Mouse (Mus musculus) layer of hippocampus, adult 9-11 months (tissue): ENCODE data around the gene Desi1.

ENCODE experiments used
- DNase-seq: peaks from one replicate; pipeline ENCODE4 v3.0.0; 2022

The Desi1 gene

GRCm38 (mm10) chr15:81964980-81965545 lies 68.6 kb downstream of the Desi1 start:
- no peak for DNase-seq

DNA sequence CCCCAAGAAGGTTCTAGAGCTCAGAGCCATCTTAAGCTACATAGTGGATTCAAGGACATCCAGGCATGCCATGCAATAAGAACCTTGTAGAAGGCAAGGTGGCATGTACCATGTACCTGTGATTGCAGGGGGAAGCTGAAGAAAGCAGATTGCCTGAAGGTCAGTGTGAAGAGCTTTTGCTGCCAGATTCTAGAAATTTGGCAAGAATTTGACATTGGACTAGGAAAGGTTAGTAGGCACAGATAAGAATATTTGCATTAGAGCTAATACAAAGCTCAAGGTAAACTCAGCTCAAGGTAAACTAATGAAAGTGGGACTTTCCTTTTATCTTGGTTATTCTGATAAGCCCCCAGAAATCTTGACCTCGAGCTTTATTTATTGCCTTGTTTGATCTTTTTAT lies 69.4 kb downstream of the Desi1 start:
- no peak for DNase-seq

DNA sequence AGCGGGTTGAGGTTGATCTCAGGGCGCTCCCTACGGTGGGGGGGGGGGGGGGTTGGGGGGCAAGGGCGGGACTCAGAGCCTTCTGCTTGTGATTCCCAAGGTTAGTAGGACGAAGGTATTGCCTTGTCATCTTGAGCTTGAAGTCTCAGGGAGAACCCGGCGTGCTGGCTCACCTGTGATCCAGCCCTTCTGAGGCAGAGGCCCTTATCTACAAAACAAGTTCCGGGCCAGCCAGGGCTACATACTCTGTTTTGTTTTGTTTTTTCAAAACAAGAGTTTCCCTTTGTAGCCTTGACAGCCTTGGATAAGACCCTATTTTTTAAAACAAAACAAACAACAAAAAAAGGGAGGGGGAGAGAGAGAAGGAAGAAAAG lies 72.6 kb downstream of the Desi1 start:
- no peak for DNase-seq

- peak; percentile 99 for DNase-seq
Observed at GRCm38 (mm10) chr15:81960171-81961077, 73.2 kb downstream of the Desi1 start, which contains the start of gene Pmm1. TSS of gene Pmm1 (minus strand) at chr15:81960930.

DNA sequence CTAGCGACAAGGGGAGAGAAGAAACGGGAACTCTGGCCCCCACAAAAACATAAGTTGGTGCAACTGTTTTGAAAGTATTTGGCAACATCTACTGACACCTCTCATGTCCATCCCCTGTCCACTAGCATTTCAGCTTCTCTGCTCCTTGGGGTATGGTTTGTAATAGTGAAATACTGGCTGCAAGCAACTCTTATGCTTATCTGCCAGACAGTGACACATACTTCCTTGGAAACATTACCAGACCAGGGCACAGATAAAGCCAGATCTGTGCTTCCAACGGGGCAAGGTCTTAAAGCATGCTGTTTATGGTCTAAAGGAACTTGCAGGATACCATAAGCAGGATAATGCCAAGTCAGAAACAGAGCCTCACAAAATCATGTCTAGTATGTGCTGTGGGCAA lies 74.8 kb downstream of the Desi1 start:
- no peak for DNase-seq

DNA sequence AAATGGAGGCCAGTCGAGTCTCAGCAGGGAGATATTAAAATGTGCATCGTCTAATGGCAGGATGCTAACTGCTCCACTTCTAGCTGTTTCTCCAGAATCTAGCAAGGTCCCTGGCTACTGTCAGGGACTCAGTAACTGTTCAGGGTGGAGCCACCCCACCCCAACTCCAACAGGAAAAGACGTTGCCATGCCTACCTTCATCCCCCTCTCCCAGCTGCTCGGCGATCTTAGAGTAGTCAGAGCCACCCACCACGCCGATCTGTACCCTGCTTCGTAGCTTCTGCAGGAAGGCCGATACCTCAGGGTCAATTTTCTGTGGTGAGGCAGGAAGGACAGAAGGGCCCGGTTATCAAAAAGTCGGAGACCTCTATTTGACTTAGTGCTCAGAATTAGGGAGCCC lies 76.1 kb downstream of the Desi1 start:
- DNase-seq = no peak

DNA sequence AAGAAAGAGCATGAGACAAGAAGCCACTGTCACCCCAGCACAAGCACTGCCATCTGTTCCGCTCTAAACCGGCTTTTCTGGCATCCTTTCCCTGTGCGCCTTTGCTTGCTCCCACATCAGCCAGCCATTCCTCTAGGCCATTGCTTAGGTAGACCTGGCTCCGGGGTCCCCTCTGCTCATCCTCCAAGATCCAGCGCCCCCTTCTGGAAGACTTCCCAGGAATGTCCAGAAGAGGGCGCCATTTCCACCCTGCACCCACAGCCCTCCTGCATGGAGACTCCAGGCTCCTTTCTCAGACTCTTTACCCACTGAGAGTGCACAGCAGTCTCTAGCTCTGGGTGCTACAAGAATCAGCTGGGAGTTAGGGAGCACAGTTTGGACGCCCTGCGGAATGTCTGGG lies 77.2 kb downstream of the Desi1 start:
- peak; percentile 54 for DNase-seq

GRCm38 (mm10) chr15:81955414-81955813 lies 78.2 kb downstream of the Desi1 start:
- no peak for DNase-seq

GRCm38 (mm10) chr15:81954716-81955115 lies 78.9 kb downstream of the Desi1 start:
- DNase-seq = no peak

- no peak for DNase-seq
Observed at GRCm38 (mm10) chr15:81954151-81954583, 79.5 kb downstream of the Desi1 start.

DNA sequence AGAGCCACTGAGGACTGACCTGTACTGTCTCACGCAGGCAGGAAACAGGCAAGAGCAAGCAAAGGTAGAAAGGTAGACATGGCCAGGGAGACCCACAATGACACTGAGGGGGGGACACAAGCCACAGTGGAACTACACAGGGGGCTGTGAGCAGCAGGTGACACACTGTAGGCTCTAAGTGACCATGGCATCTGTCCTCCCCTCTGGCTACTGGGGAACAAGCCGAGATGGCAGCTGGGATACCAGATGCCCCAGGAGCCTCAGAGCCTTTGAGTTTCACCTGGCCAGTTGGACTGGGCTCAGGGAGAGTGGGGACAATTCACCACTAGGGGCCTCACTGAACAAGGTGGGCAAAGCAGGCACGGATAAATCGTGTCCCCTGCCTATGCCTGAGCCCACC lies 81.4 kb downstream of the Desi1 start:
- no peak for DNase-seq

- DNase-seq = no peak
Observed at GRCm38 (mm10) chr15:81951159-81951558, 82.5 kb downstream of the Desi1 start.

DNA sequence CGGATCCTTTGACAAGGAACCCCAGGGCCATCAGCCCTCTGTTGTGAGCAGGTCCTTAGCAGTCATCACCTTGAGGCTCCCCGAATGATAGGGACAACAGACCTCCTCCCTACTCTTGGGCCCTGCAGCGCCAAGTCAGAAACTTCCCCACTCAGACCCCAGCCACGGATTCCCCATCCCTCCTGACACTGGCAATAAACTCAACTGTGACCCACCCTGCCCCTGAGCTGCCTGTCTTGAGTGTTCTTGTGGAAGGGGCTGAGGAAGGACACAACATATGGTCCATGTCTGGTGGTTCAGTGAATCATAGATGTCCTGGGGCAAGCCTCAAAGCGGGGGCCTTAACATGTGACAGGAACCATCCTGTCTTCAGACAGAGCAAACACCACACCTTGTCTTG lies 82.9 kb downstream of the Desi1 start:
- no peak for DNase-seq

GRCm38 (mm10) chr15:81949476-81950131 lies 84.1 kb downstream of the Desi1 start:
- no peak for DNase-seq

DNA sequence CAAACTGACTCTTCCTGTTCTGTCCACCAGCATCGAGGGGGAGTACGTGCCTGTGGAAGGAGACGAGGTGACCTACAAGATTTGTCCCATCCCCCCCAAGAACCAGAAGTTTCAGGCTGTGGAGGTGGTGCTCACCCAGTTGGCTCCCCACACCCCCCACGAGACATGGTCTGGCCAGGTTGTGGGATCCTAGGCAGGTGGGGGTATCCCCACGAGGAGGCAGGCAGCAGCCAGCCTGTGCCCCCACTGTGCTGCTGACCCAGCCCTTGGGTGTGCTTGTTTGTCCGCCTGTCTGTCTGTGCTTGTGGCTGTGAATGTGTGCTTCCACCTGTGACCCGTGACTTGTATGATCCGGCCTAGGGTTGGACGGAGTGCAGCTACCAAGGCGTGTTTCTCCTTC lies 84.6 kb downstream of the Desi1 start:
- no peak for DNase-seq

- DNase-seq = no peak
Observed at GRCm38 (mm10) chr15:81943176-81943749, 90.4 kb downstream of the Desi1 start.
